In the genomic region with DNA sequence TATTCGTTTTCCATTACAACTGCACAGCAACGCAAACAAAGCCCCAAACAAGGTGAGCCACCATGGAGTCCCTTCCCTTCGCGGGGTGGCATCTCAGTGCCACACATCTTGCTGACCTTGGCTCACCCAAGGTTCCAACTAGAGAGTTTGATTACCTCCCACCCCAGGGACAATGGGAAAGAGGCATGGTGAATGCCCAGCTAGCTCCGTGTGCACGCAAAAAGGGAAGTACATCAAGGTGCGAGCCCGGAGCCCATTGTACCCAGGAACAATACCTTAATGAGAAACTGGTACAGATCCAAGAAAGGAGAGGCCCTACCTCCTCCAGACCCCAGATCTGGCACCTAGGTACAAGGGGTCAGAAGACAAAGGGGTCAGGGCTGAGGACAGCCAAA, we compare ENCODE assay signal across 11 mouse cellular contexts. TPM values are rescaled to one million over a fixed set of nuclear protein-coding genes. Genes with fewer than 3 reads are reported as not detected.
A peak's percentile ranks its signal among the peaks of the same experiment; 100 is the strongest.
DNase-seq lines count a peak whose midpoint lies in the region; ATAC-seq lines count a peak whose summit lies in the region.
"Had no signal": no experiment of that assay in that cellular context is flagged by ENCODE, and none has a peak within 500 bp of the region (broad histone marks: within the 10 kb centered on the region; RNA-seq: fewer than 3 reads in every experiment).

No protein-coding gene starts in this region.

- no peak for ATAC-seq in heart, embryonic 14.5 days (ENCODE audit: insufficient number of reproducible peaks, insufficient read depth, low FRiP score, low read depth)
- ATAC-seq in common myeloid progenitor, adult 5-6 weeks (replicated peaks; ENCODE audit: low read depth, poor library complexity, severe bottlenecking) = peak; percentile 58
- no peak for ATAC-seq in hindbrain, embryonic 14.5 days (ENCODE audit: low FRiP score)
- ATAC-seq in midbrain, embryonic 12.5 days (ENCODE audit: low FRiP score, low read depth) = no peak

- H3K36me3 ChIP-seq in heart, embryonic 14.5 days (ENCODE audit: control insufficient read depth, insufficient read depth, low read length) = no peaks in the 10 kb centered on the region
- no peaks in the 10 kb centered on the region for H3K36me3 ChIP-seq in hindbrain, embryonic 14.5 days (replicated peaks; ENCODE audit: control insufficient read depth, insufficient read depth)
- H3K36me3 ChIP-seq in midbrain, embryonic 12.5 days = no peaks in the 10 kb centered on the region

- H3K4me2 ChIP-seq in heart, embryonic 14.5 days (ENCODE audit: low read length) = peak overlapping the region; percentile 34
- H3K4me2 ChIP-seq in hindbrain, embryonic 14.5 days (replicated peaks) = 0 out of 2 replicates have a peak overlapping the region, but pooled peaks have one; percentile 21
- H3K4me2 ChIP-seq in midbrain, embryonic 12.5 days (replicated peaks) = peak overlapping the region; percentile 35

- peak overlapping the region; percentile 13; the same call in 1 of the 2 replicates for H3K9ac ChIP-seq in heart, embryonic 14.5 days (ENCODE audit: low read length)
- no peak overlapping the region for H3K9ac ChIP-seq in hindbrain, embryonic 14.5 days
- H3K9ac ChIP-seq in midbrain, embryonic 12.5 days (replicated peaks) = no peak overlapping the region

- no peak for DNase-seq in heart, postnatal 25 days (ENCODE audit: low spot score)
- no peak for DNase-seq in hindbrain, embryonic 14.5 days (ENCODE audit: low spot score)
- DNase-seq in cerebellum, adult 9-11 months = no peak
- no peak for DNase-seq in embryo, embryonic 11 days
- no peak for DNase-seq in spleen, postnatal 36 days (ENCODE audit: low spot score in 2 of 2)
- DNase-seq: adrenal gland, postnatal 36 days; spleen, adult 18-20 months had no signal

- intact Hi-C loops in heart, postnatal 25 days (cut with DNase I) = no loop called here

- H3K27ac ChIP-seq in heart, embryonic 14.5 days (replicated peaks in 1 of 2; ENCODE audit: control insufficient read depth in 1 of 2, insufficient read depth in 1 of 2, low read depth in 2 of 2, low read length in 2 of 2) = peak overlapping the region in 1 of 2 experiments; percentile 29; a peak in 2 of 4 replicates
- no peak overlapping the region for H3K27ac ChIP-seq in hindbrain, embryonic 14.5 days
- no peak overlapping the region for H3K27ac ChIP-seq in midbrain, embryonic 12.5 days (replicated peaks)
- H3K27ac ChIP-seq: left cerebral cortex, adult 2 months had no signal

- no peaks in the 10 kb centered on the region for H3K9me3 ChIP-seq in heart, embryonic 14.5 days (ENCODE audit: control insufficient read depth, low read length)
- no peaks in the 10 kb centered on the region for H3K9me3 ChIP-seq in hindbrain, embryonic 14.5 days (ENCODE audit: control insufficient read depth, low read length)
- H3K9me3 ChIP-seq in midbrain, embryonic 12.5 days = no peaks in the 10 kb centered on the region

- H3K4me1 ChIP-seq in heart, embryonic 14.5 days (ENCODE audit: control insufficient read depth in 2 of 2, insufficient read depth in 2 of 2, low read length in 2 of 2) = peaks cover 52 to 72% of the 10 kb centered on the region in 2 experiments
- peaks cover 8% of the 10 kb centered on the region for H3K4me1 ChIP-seq in hindbrain, embryonic 14.5 days (replicated peaks; ENCODE audit: control insufficient read depth, insufficient read depth, low read length)
- H3K4me1 ChIP-seq in midbrain, embryonic 12.5 days = peaks cover 17% of the 10 kb centered on the region

- H3K4me3 ChIP-seq in heart, embryonic 14.5 days (ENCODE audit: control insufficient read depth in 1 of 2, insufficient read depth in 1 of 2, low read depth in 1 of 2, low read length in 2 of 2) = no peak overlapping the region
- no peak overlapping the region for H3K4me3 ChIP-seq in hindbrain, embryonic 14.5 days (replicated peaks; ENCODE audit: low read length)
- H3K4me3 ChIP-seq in midbrain, embryonic 12.5 days = no peak overlapping the region
- H3K4me3 ChIP-seq: left cerebral cortex, adult 2 months had no signal

- H3K27me3 ChIP-seq in heart, embryonic 14.5 days (ENCODE audit: control insufficient read depth, insufficient read depth, low read length) = no peaks in the 10 kb centered on the region
- no peaks in the 10 kb centered on the region for H3K27me3 ChIP-seq in hindbrain, embryonic 14.5 days (ENCODE audit: control insufficient read depth, insufficient read depth, low read length)
- H3K27me3 ChIP-seq in midbrain, embryonic 12.5 days = 0 out of 2 replicates have a peak, but pooled peaks cover 6% of the 10 kb centered on the region

- WGBS in heart, embryonic 14.5 days = 40% methylated on average over 8 of the region's 8 CpGs
- WGBS in hindbrain, embryonic 14.5 days = 19% methylated on average over 8 of the region's 8 CpGs
- 12% methylated on average over 8 of the region's 8 CpGs for WGBS in midbrain, embryonic 12.5 days

RNA-seq across cellular contexts. Expression of gene Atp2a2, which starts 12.1 kb away (rescaled TPM):
- 472 and 483 TPM in 2 replicates for polyA plus RNA-seq in heart, embryonic 14.5 days (2014; fragmentation: Nextera tagmentation; extraction: Ambion mirVana)
- over 10,000 TPM; 10,772 to 12,207 TPM for total RNA-seq in heart, postnatal 25 days (2021)
- total RNA-seq in common myeloid progenitor, adult 5-6 weeks (2017) = 107 and 133 TPM in 2 replicates
- polyA plus RNA-seq in hindbrain, embryonic 14.5 days (2014; fragmentation: Nextera tagmentation; extraction: Ambion mirVana) = 74.1 and 74.7 TPM in 2 replicates
- 59.4 and 78.0 TPM in 2 replicates for polyA plus RNA-seq in midbrain, embryonic 12.5 days (2016; fragmentation: Nextera tagmentation; extraction: Ambion mirVana)
